Mouse (Mus musculus) limb, embryonic 12.5 days (tissue): Measurements from ENCODE around the gene Necab2. TPM values are rescaled to one million over a fixed set of nuclear protein-coding genes. Genes with fewer than 3 reads are reported as not detected.

ENCODE experiments used
- ATAC-seq: fragments of 200-750 bp; cut with Nextera tagmentation; 2 replicates; pipeline ENCODE4 v1.8.0; 2017; ENCODE audit warnings: low read depth, moderate TSS enrichment; ENCODE audit not compliant: insufficient number of reproducible peaks, insufficient read depth, low FRiP score, low TSS enrichment
- H3K27ac ChIP-seq: fragments of 300-500 bp; sonication (generic); 2 replicates; pipeline ENCODE4 v1.5.1; 2016; ENCODE audit warnings: mild to moderate bottlenecking, moderate library complexity
- H3K27me3 ChIP-seq: fragments of 300-500 bp; sonication (generic); 2 replicates; pipeline ENCODE4 v1.6.1; 2016; ENCODE audit warnings: mild to moderate bottlenecking, moderate library complexity
- H3K36me3 ChIP-seq: fragments of 300-500 bp; sonication (generic); 2 replicates; pipeline ENCODE4 v1.6.1; 2016; ENCODE audit warnings: mild to moderate bottlenecking, moderate library complexity
- H3K4me1 ChIP-seq: fragments of 300-500 bp; sonication (generic); replicated peaks from 2 replicates; pipeline ENCODE4 v1.6.1; 2016
- H3K4me2 ChIP-seq: fragments of 300-500 bp; sonication (generic); 2 replicates; pipeline ENCODE4 v1.6.1; 2016; ENCODE audit warnings: mild to moderate bottlenecking, moderate library complexity
- H3K4me3 ChIP-seq: fragments of 300-500 bp; sonication (generic); replicated peaks from 2 replicates; pipeline ENCODE4 v1.5.1; 2016; ENCODE audit warnings: mild to moderate bottlenecking
- H3K9ac ChIP-seq: fragments of 300-500 bp; sonication (generic); replicated peaks from 2 replicates; pipeline ENCODE4 v1.6.1; 2016; ENCODE audit warnings: mild to moderate bottlenecking, moderate library complexity
- H3K9me3 ChIP-seq: fragments of 300-500 bp; sonication (generic); 2 replicates; pipeline ENCODE4 v1.6.1; 2016; ENCODE audit warnings: mild to moderate bottlenecking, moderate library complexity
- WGBS: fragments of 180-500 bp; shearing (Covaris S2); methylation state at CpG from one replicate; pipeline ENCODE4 v1.1.7; 2016; 5-methylcytosine and 5-hydroxymethylcytosine counted together
- polyA plus RNA-seq: library from polyadenylated mRNA; unstranded; fragments of >200 nt; fragmentation: Nextera tagmentation; extraction: Ambion mirVana; gene quantifications from 2 replicates; pipeline ENCODE4 v1.2.1, GENCODE M21; 2016

The Necab2 gene
- 4.4 and 5.1 TPM in 2 replicates for polyA plus RNA-seq

- peak; percentile 43; the same call in 1 of the 2 replicates for ATAC-seq
- H3K27ac ChIP-seq, result no peak within 1 kb of the TSS
- no peaks in the 10 kb centered on the region for H3K36me3 ChIP-seq
- H3K4me3 ChIP-seq, result peak within 1 kb of the TSS; percentile 71
- H3K4me1 ChIP-seq, result peaks cover 4% of the 10 kb centered on the region; the same call in 1 of the 2 replicates
- no peaks in the 10 kb centered on the region for H3K9me3 ChIP-seq
- H3K27me3 ChIP-seq, result peaks cover 55% of the 10 kb centered on the region
- peak within 1 kb of the TSS; percentile 70 for H3K9ac ChIP-seq
- peak within 1 kb of the TSS; percentile 92 for H3K4me2 ChIP-seq
- 2% methylated on average over 35 of the region's 52 CpGs for WGBS
Observed at GRCm38 (mm10) chr8:119446211-119446989, at the start of gene Necab2. Necab2 (plus strand) TSS chr8:119446719.

GRCm38 (mm10) chr8:119398558-119398957 is 48.0 kb upstream of the Necab2 start:
- peaks cover 12% of the 10 kb centered on the region for H3K4me1 ChIP-seq
- H3K4me2 ChIP-seq, result no peak overlapping the region
- H3K9ac ChIP-seq, result no peak overlapping the region
- H3K27ac ChIP-seq, result no peak overlapping the region
- no peak for ATAC-seq
- 85% methylated on average over 9 of the region's 9 CpGs for WGBS
- H3K27me3 ChIP-seq, result peaks cover 62% of the 10 kb centered on the region
- no peak overlapping the region for H3K4me3 ChIP-seq
- H3K36me3 ChIP-seq, result no peaks in the 10 kb centered on the region
- H3K9me3 ChIP-seq, result no peaks in the 10 kb centered on the region

- no peak overlapping the region for H3K9ac ChIP-seq
- no peaks in the 10 kb centered on the region; the same call in 1 of the 2 replicates for H3K36me3 ChIP-seq
- peaks cover 10% of the 10 kb centered on the region for H3K4me1 ChIP-seq
- no peak overlapping the region for H3K4me3 ChIP-seq
- ATAC-seq, result no peak
- no peak overlapping the region for H3K4me2 ChIP-seq
- 74% methylated on average over 6 of the region's 6 CpGs for WGBS
- H3K27ac ChIP-seq, result no peak overlapping the region
- H3K27me3 ChIP-seq, result peaks cover 55% of the 10 kb centered on the region
- no peaks in the 10 kb centered on the region for H3K9me3 ChIP-seq
Observed at GRCm38 (mm10) chr8:119399255-119399654, 47.3 kb upstream of the Necab2 start.

DNA sequence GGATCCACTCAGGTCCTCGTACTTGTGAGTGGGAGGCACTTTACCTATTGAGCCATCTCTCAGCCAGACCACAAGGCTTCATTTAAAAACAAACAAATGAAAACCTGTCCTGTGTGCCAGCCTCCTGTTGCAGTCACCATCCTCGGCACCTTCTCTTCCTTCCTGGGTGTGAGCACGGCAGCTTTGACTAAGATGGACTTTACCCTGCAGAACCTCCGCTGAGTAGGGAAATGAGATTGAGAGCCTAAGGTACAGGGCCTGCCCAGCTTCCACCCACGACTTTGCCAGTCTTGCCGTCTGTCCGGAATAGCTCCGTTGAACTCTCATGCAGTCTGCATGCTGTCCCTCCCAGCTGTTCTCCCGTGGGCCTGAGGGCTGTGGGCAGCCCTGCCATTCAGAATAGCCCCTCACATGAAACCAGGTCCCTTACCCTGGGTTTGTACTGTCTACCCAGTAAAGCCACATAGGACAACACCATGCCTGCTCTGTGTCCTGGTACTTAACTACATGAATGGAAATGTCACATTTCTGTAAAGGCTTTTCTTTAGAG is 46.3 kb upstream of the Necab2 start:
- no peak for ATAC-seq
- Histone ChIP-seq H3K27me3 (peaks cover 50% of the 10 kb centered on the region), H3K4me3 (no peak overlapping the region), H3K27ac (no peak overlapping the region), H3K4me1 (peaks cover 8% of the 10 kb centered on the region), H3K36me3 (peaks cover 7% of the 10 kb centered on the region; the same call in 1 of the 2 replicates), H3K9ac (no peak overlapping the region), H3K9me3 (no peaks in the 10 kb centered on the region), H3K4me2 (no peak overlapping the region)
- WGBS, result 83% methylated on average over 9 of the region's 9 CpGs

GRCm38 (mm10) chr8:119400904-119401303 is 45.6 kb upstream of the Necab2 start:
- no peak overlapping the region for H3K27ac ChIP-seq
- H3K4me3 ChIP-seq, result no peak overlapping the region
- peaks cover 43% of the 10 kb centered on the region for H3K27me3 ChIP-seq
- WGBS, result 76% methylated on average over 3 of the region's 3 CpGs
- H3K9me3 ChIP-seq, result no peaks in the 10 kb centered on the region
- peaks cover under 1% of the 10 kb centered on the region for H3K4me1 ChIP-seq
- no peak for ATAC-seq
- no peak overlapping the region for H3K9ac ChIP-seq
- H3K36me3 ChIP-seq, result peaks cover 7% of the 10 kb centered on the region; the same call in 1 of the 2 replicates
- no peak overlapping the region for H3K4me2 ChIP-seq

DNA sequence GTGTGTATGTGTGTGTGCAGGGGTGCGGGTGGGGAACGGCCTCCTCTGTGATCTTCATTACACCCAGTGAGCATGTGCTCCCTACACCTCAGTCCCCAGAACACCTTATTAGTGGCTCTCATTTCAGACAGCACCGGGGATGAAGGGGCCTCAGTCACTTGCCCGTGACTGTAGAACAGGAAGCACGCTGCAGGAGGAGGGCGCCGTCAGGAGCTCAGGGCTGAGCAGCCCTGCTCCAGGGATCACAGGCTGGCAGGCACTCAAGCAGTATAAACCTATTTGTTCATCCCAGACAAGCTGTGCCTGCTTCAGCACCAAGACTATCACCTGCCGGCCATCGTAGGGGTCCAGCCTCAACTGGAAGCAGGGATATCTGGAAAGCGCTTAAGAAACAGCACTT is 42.6 kb upstream of the Necab2 start:
- H3K27ac ChIP-seq, result no peak overlapping the region

DNA sequence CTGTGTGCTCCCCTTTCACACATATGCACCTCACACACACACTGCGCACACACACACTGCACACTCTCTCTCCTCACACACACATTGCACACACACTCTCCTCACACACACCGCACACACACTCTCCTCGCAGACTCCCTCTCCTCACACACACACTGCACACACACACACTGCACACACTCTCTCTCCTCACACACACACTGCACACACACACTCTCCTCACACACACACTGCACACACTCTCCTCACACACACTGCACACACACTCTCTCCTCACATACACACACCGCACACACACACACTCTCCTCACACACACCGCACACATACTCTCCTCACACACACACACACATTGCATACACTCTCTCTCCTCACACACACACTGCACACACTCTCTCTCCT is 41.9 kb upstream of the Necab2 start:
- Histone ChIP-seq H3K4me2 (no peak overlapping the region), H3K27ac (no peak overlapping the region), H3K36me3 (peaks cover 31% of the 10 kb centered on the region), H3K4me3 (no peak overlapping the region), H3K9me3 (no peaks in the 10 kb centered on the region), H3K9ac (no peak overlapping the region), H3K4me1 (no peaks in the 10 kb centered on the region), H3K27me3 (0 out of 2 replicates have a peak, but pooled peaks cover 12% of the 10 kb centered on the region)
- ATAC-seq, result no peak
- WGBS, result 95% methylated on average over 5 of the region's 5 CpGs

More for the DNA sequence above, 42.6 kb upstream of the Necab2 start:
- no peaks in the 10 kb centered on the region for H3K9me3 ChIP-seq
- no peak overlapping the region; the same call in 1 of the 2 replicates for H3K9ac ChIP-seq
- H3K4me2 ChIP-seq, result no peak overlapping the region
- peaks cover 23% of the 10 kb centered on the region for H3K36me3 ChIP-seq
- 0 out of 2 replicates have a peak, but pooled peaks cover 19% of the 10 kb centered on the region for H3K27me3 ChIP-seq
- no peak for ATAC-seq
- 67% methylated on average over 10 of the region's 10 CpGs for WGBS
- H3K4me1 ChIP-seq, result no peaks in the 10 kb centered on the region
- no peak overlapping the region for H3K4me3 ChIP-seq

DNA sequence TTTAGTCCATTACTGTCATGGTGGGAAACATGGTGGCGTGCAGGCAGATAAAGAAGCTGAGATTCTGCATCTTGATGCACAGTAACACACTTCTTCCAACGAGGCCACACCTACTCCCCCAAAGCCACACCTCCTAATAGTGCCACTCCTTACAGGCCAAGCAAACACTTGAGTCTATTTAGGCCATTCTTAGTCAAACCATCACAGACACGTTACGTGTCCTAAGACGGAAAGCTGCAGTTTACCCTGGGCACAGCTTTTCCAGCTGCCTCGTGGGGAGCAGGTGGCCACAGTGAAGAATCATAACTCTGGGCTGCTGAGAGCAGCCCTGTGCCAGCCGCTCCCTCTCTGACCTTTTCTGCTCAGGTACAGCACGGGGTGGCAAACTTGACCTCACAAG is 38.2 kb upstream of the Necab2 start:
- peaks cover 48% of the 10 kb centered on the region for H3K36me3 ChIP-seq
- peaks cover 4% of the 10 kb centered on the region for H3K27me3 ChIP-seq
- H3K4me1 ChIP-seq, result peaks cover 4% of the 10 kb centered on the region; the same call in 1 of the 2 replicates
- H3K4me3 ChIP-seq, result no peak overlapping the region
- no peak for ATAC-seq
- H3K4me2 ChIP-seq, result no peak overlapping the region
- no peaks in the 10 kb centered on the region for H3K9me3 ChIP-seq
- H3K27ac ChIP-seq, result no peak overlapping the region
- 87% methylated on average over 8 of the region's 8 CpGs for WGBS
- no peak overlapping the region for H3K9ac ChIP-seq

DNA sequence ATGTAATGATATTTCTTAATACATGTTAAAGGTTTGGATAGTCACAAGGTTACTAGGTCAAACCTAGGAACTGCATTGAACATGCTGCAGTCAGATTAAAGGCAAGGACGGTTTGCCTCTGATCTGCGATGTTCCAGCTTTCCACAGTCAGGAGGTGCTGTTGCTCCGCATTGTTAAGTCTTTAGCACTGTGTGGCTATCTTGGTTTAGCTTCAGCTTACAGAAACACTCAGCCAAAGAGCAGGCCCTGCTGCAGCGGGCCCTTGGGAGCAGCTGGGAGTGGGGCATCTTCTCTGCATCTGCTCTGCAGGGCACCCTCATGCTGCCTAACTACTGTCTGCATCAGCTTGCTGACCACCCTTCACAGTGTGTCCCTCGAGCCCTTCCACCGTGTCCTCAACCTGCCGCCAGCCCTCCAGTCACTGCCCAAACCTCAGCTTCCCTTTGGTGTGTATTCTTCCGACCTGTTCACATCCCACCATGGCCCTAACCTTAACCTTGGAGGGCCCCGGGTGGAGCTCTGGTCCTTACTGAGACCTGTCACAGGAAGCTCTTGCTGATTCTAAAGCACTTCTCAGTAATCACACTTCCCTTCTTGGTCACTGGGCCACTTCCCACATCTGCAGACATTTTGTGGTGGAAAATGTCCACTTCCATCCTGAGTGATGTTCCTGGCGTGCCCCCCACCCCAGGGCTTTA is 34.3 kb upstream of the Necab2 start:
- Histone ChIP-seq H3K27me3 (peaks cover 36% of the 10 kb centered on the region), H3K9ac (no peak overlapping the region), H3K36me3 (peaks cover 41% of the 10 kb centered on the region), H3K4me2 (no peak overlapping the region), H3K9me3 (no peaks in the 10 kb centered on the region), H3K4me3 (no peak overlapping the region), H3K27ac (no peak overlapping the region), H3K4me1 (peaks cover 4% of the 10 kb centered on the region; the same call in 1 of the 2 replicates)
- WGBS, result 53% methylated on average over 10 of the region's 10 CpGs
- ATAC-seq, result no peak

DNA sequence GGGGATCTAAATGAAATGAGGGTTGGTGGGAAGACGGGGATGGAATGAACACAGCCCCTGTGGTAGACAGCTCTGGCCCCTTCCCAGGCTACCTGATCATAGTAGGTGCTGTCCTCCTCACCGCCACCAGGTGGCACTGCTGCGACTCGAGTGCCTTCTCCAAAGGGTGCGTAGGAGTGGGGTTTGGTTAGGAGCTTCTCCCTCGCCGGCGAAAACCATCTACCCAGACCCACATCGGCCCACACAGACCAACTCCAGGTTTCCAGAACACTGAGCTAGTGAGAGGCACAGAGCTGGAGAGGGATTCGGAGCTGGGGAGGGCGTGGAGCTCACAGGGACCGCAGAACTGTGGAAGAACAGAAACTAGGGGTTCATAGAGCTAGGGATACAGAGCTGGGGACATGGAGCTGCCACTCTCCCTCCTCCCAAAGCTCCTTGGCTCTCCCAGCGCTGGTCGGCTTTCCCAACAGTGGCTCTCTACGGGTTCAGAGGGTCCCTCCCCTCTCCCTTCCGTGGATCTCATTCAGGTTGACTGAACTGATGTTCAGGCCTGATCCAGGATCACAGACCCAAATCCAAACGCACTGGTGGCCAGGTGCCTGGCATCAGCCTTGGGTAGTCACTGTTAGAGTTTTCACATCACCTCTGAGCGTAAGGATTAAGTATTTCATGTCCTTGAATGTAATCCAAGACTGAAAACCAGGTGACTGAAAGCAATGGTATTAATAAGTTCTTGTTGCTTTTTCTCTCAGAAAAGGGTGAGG is 33.6 kb upstream of the Necab2 start:
- WGBS, result 12% methylated on average over 18 of the region's 18 CpGs
- Histone ChIP-seq H3K27me3 (peaks cover 38% of the 10 kb centered on the region), H3K36me3 (peaks cover 35% of the 10 kb centered on the region), H3K4me3 (peak overlapping the region; percentile 21; the same call in 1 of the 2 replicates), H3K9ac (peak overlapping the region; percentile 57), H3K27ac (no peak overlapping the region), H3K4me1 (peaks cover 4% of the 10 kb centered on the region; the same call in 1 of the 2 replicates), H3K4me2 (peak overlapping the region; percentile 58), H3K9me3 (no peaks in the 10 kb centered on the region)
- ATAC-seq, result peak; percentile 89
